Mouse (Mus musculus) bone marrow macrophage, adult 2 months (primary cell): ENCODE measurements around the gene Vmn1r57. TPM values are rescaled to one million over a fixed set of nuclear protein-coding genes. Genes with fewer than 3 reads are reported as not detected.
"Not testable (repeated sequence)": the region's sequence is repeated elsewhere in the genome, so short reads cannot be mapped to it uniquely, and the experiment has no call there.

Source experiments
- H3K27ac ChIP-seq: 2 replicates; pipeline ENCODE4 v1.5.1; 2012; ENCODE audit warnings: low read depth, low read length; ENCODE audit not compliant: insufficient read depth
- H3K4me1 ChIP-seq: 2 replicates; pipeline ENCODE4 v1.6.1; 2012; ENCODE audit warnings: low read length; ENCODE audit not compliant: control insufficient read depth, insufficient read depth
- H3K4me3 ChIP-seq: 2 replicates; pipeline ENCODE4 v1.5.1; 2012; ENCODE audit warnings: mild to moderate bottlenecking, low read length, moderate library complexity; ENCODE audit not compliant: insufficient read depth
- CTCF ChIP-seq: IDR thresholded peaks from 2 replicates; pipeline ENCODE4 v1.5.1; 2012; ENCODE audit warnings: low read depth, mild to moderate bottlenecking, low read length, moderate library complexity
- POLR2A ChIP-seq: IDR thresholded peaks from 2 replicates; pipeline ENCODE4 v1.6.1; 2012; ENCODE audit warnings: mild to moderate bottlenecking, low read depth, low read length, borderline replicate concordance
- polyA plus RNA-seq: library from polyadenylated mRNA; stranded (reverse); fragments of >200 nt; gene quantifications from 2 replicates; pipeline ENCODE4 v1.2.4, GENCODE M21; 2012; ENCODE audit not compliant: missing spikeins, insufficient read depth, insufficient read length

Gene Vmn1r57
- polyA plus RNA-seq: not detected in 2 replicates

- not testable (repeated sequence) for H3K27ac ChIP-seq, H3K4me3 ChIP-seq, H3K4me1 ChIP-seq
These were observed at the start of gene Vmn1r57 for GRCm38 (mm10) chr7:5218193-5218592. Vmn1r57 (plus strand) TSS chr7:5218493.

- not testable (repeated sequence) for H3K4me1 ChIP-seq, H3K4me3 ChIP-seq, H3K27ac ChIP-seq
These were observed 21.6 kb upstream of the Vmn1r57 start, which contains the start of gene Vmn1r56 for GRCm38 (mm10) chr7:5196647-5197046. Vmn1r56 (minus strand) TSS chr7:5196747.

- no peak overlapping the region for H3K4me3 ChIP-seq
- H3K27ac ChIP-seq: no peak overlapping the region
- no peaks in the 10 kb centered on the region for H3K4me1 ChIP-seq
- TF ChIP-seq CTCF (no peak), POLR2A (no peak)
These were observed 44.8 kb downstream of the Vmn1r57 start for GRCm38 (mm10) chr7:5263051-5263450.

Other genes starting within 250 kb of the Vmn1r57 start
- gene Sbk3, start 247.3 kb upstream of the Vmn1r57 start, polyA plus RNA-seq: not detected in 2 replicates
- gene Zfp579, start 222.3 kb upstream of the Vmn1r57 start, polyA plus RNA-seq: 33.6 and 34.6 TPM in 2 replicates
- 32.9 and 36.4 TPM in 2 replicates for gene Zfp524, start 204.1 kb upstream of the Vmn1r57 start, polyA plus RNA-seq
- gene Fiz1, start 203.8 kb upstream of the Vmn1r57 start, polyA plus RNA-seq: 20.5 and 23.6 TPM in 2 replicates
- not detected in 2 replicates for gene Gm44973, start 203.0 kb upstream of the Vmn1r57 start, polyA plus RNA-seq
- 19.8 and 30.1 TPM in 2 replicates for gene Zfp865, start 198.1 kb upstream of the Vmn1r57 start, polyA plus RNA-seq
- gene Ccdc106, start 197.9 kb upstream of the Vmn1r57 start, polyA plus RNA-seq: 0.43 and 0.61 TPM in 2 replicates
- gene 4632433K11Rik, start 184.4 kb upstream of the Vmn1r57 start, polyA plus RNA-seq: not detected in 2 replicates
- 2.6 and 3.8 TPM in 2 replicates for gene Zfp784, start 180.0 kb upstream of the Vmn1r57 start, polyA plus RNA-seq
- 6.1 and 7.7 TPM in 2 replicates for gene Zfp580, start 167.0 kb upstream of the Vmn1r57 start, polyA plus RNA-seq
- 151 and 160 TPM in 2 replicates for gene U2af2, start 156.3 kb upstream of the Vmn1r57 start, polyA plus RNA-seq
- gene Epn1, start 138.3 kb upstream of the Vmn1r57 start, polyA plus RNA-seq: 198 and 202 TPM in 2 replicates
- not detected in 2 replicates for gene Rfpl4, start 101.5 kb upstream of the Vmn1r57 start, polyA plus RNA-seq
- gene Rasl2-9, start 92.5 kb upstream of the Vmn1r57 start, polyA plus RNA-seq: 1.1 TPM in 1 of 2 replicates, not detected in the other
- 0.17 TPM in 1 of 2 replicates, not detected in the other for gene Vmn1r55, start 68.8 kb upstream of the Vmn1r57 start, polyA plus RNA-seq
- not detected in 2 replicates for gene Vmn1r56, start 21.7 kb upstream of the Vmn1r57 start, polyA plus RNA-seq
- gene Gm5065, start 132.0 kb downstream of the Vmn1r57 start, polyA plus RNA-seq: not detected in 2 replicates
- gene Nlrp2, start 132.5 kb downstream of the Vmn1r57 start, polyA plus RNA-seq: not detected in 2 replicates
- gene Vmn1r58, start 194.9 kb downstream of the Vmn1r57 start, polyA plus RNA-seq: not detected in 2 replicates
- 0.77 TPM in 1 of 2 replicates, not detected in the other for gene Vmn1r59, start 238.3 kb downstream of the Vmn1r57 start, polyA plus RNA-seq